Mouse (Mus musculus) hindbrain, postnatal 0 days (tissue): ENCODE measurements at regions not wholly inside any gene's neighbourhood (a gene's known extent, or its start where the extent isn't known, plus 50 kb on each side); places are given as distances from the start of the nearest gene placed in this dataset.

Experiments used
- ATAC-seq: fragments of 200-750 bp; cut with Nextera tagmentation; 2 replicates; pipeline ENCODE4 v1.8.0; 2017; ENCODE audit warnings: mild to moderate bottlenecking, moderate TSS enrichment, moderate library complexity
- DNase-seq: peaks from one replicate; pipeline ENCODE4 v3.0.0-alpha.2; 2015; ENCODE audit warnings: low spot score
- H3K27ac ChIP-seq: fragments of 300-500 bp; sonication (generic); 2 replicates; pipeline ENCODE4 v1.5.1; 2014; ENCODE audit warnings: mild to moderate bottlenecking
- H3K27me3 ChIP-seq: fragments of 300-500 bp; sonication (generic); 2 replicates; pipeline ENCODE4 v1.6.1; 2014; ENCODE audit warnings: low read length, mixed read lengths; ENCODE audit not compliant: insufficient read depth
- H3K36me3 ChIP-seq: fragments of 300-500 bp; sonication (generic); 2 replicates; pipeline ENCODE4 v1.6.1; 2014; ENCODE audit warnings: low read length, mixed read lengths; ENCODE audit not compliant: insufficient read depth
- H3K4me1 ChIP-seq: fragments of 300-500 bp; sonication (generic); 2 replicates; pipeline ENCODE4 v1.6.1; 2014; ENCODE audit warnings: antibody characterized with exemption, low read length, mixed read lengths; ENCODE audit not compliant: insufficient read depth
- H3K4me2 ChIP-seq: fragments of 300-500 bp; sonication (generic); 2 replicates; pipeline ENCODE4 v1.6.1; 2014; ENCODE audit warnings: low read depth, mild to moderate bottlenecking, low read length, moderate library complexity, mixed read lengths
- H3K4me3 ChIP-seq: fragments of 300-500 bp; sonication (generic); 2 replicates; pipeline ENCODE4 v1.5.1; 2014; ENCODE audit warnings: low read length
- H3K9ac ChIP-seq: fragments of 300-500 bp; sonication (generic); replicated peaks from 2 replicates; pipeline ENCODE4 v1.6.1; 2014; ENCODE audit warnings: mild to moderate bottlenecking, low read length, moderate library complexity, mixed read lengths
- H3K9me3 ChIP-seq: fragments of 300-500 bp; sonication (generic); 2 replicates; pipeline ENCODE4 v1.6.1; 2016; ENCODE audit warnings: low read length, mixed read lengths
- CTCF ChIP-seq: IDR thresholded peaks from 2 replicates; pipeline ENCODE4 v1.5.1; 2016; ENCODE audit warnings: antibody characterized with exemption, control low read depth, low read depth
- WGBS: fragments of 180-500 bp; shearing (Covaris S2); extraction: QIAGEN DNeasy Blood & Tissue Kit; methylation state at CpG from one replicate; pipeline ENCODE4 v1.1.7; 2014; 5-methylcytosine and 5-hydroxymethylcytosine counted together

GRCm38 (mm10) chr14:71359581-71359980, 759.9 kb upstream of the Fam160b2 start:
- Histone ChIP-seq H3K4me2 (no peak overlapping the region), H3K36me3 (no peaks in the 10 kb centered on the region), H3K27me3 (no peaks in the 10 kb centered on the region), H3K9me3 (no peaks in the 10 kb centered on the region), H3K4me1 (no peaks in the 10 kb centered on the region), H3K9ac (no peak overlapping the region), H3K4me3 (no peak overlapping the region), H3K27ac (no peak overlapping the region)
- DNase-seq, result no peak
- WGBS, result 80% methylated on average over 1 of the region's 1 CpGs
- ATAC-seq, result no peak
- TF ChIP-seq CTCF, result no peak

- Histone ChIP-seq H3K36me3 (no peaks in the 10 kb centered on the region), H3K27me3 (no peaks in the 10 kb centered on the region), H3K9me3 (no peaks in the 10 kb centered on the region), H3K4me2 (no peak overlapping the region), H3K4me1 (no peaks in the 10 kb centered on the region), H3K27ac (no peak overlapping the region), H3K4me3 (no peak overlapping the region), H3K9ac (no peak overlapping the region)
- TF ChIP-seq CTCF, result no peak
- 77% methylated on average over 5 of the region's 5 CpGs for WGBS
- DNase-seq (no peak), ATAC-seq (no peak)
Observed at GRCm38 (mm10) chr14:71338219-71338618, 738.6 kb upstream of the Fam160b2 start.

GRCm38 (mm10) chr14:71336906-71337305, 737.3 kb upstream of the Fam160b2 start:
- H3K36me3 ChIP-seq, result no peaks in the 10 kb centered on the region
- H3K9ac ChIP-seq, result no peak overlapping the region
- no peak overlapping the region for H3K27ac ChIP-seq
- DNase-seq (no peak), ATAC-seq (no peak)
- H3K4me3 ChIP-seq, result no peak overlapping the region
- H3K27me3 ChIP-seq, result no peaks in the 10 kb centered on the region
- WGBS, result 74% methylated on average over 3 of the region's 3 CpGs
- no peaks in the 10 kb centered on the region for H3K4me1 ChIP-seq
- TF ChIP-seq CTCF, result no peak
- no peak overlapping the region for H3K4me2 ChIP-seq
- no peaks in the 10 kb centered on the region for H3K9me3 ChIP-seq

GRCm38 (mm10) chr14:71334022-71334421, 734.4 kb upstream of the Fam160b2 start:
- Histone ChIP-seq H3K9ac (no peak overlapping the region), H3K9me3 (no peaks in the 10 kb centered on the region), H3K36me3 (no peaks in the 10 kb centered on the region), H3K4me2 (no peak overlapping the region), H3K4me3 (no peak overlapping the region), H3K27me3 (no peaks in the 10 kb centered on the region), H3K4me1 (no peaks in the 10 kb centered on the region), H3K27ac (no peak overlapping the region)
- TF ChIP-seq CTCF, result no peak
- ATAC-seq (no peak), DNase-seq (no peak)
- WGBS, result 98% methylated on average over 1 of the region's 1 CpGs

- TF ChIP-seq CTCF, result no peak
- Histone ChIP-seq H3K4me1 (no peaks in the 10 kb centered on the region), H3K9ac (no peak overlapping the region), H3K27me3 (no peaks in the 10 kb centered on the region), H3K36me3 (no peaks in the 10 kb centered on the region), H3K4me2 (no peak overlapping the region), H3K27ac (no peak overlapping the region; the same call in 1 of the 2 replicates), H3K4me3 (no peak overlapping the region), H3K9me3 (no peaks in the 10 kb centered on the region)
- ATAC-seq (no peak), DNase-seq (no peak)
- WGBS, result 46% methylated on average over 5 of the region's 5 CpGs
Observed at GRCm38 (mm10) chr14:71329862-71330630, 730.4 kb upstream of the Fam160b2 start.

- Histone ChIP-seq H3K4me1 (no peaks in the 10 kb centered on the region), H3K4me2 (no peak overlapping the region), H3K9me3 (no peaks in the 10 kb centered on the region), H3K36me3 (no peaks in the 10 kb centered on the region), H3K4me3 (no peak overlapping the region), H3K27ac (no peak overlapping the region), H3K27me3 (no peaks in the 10 kb centered on the region), H3K9ac (no peak overlapping the region)
- ATAC-seq (no peak), DNase-seq (no peak)
- no peak for TF ChIP-seq CTCF
Observed at GRCm38 (mm10) chr14:71327621-71328020, 728.0 kb upstream of the Fam160b2 start.

- no peak overlapping the region for H3K9ac ChIP-seq
- H3K27me3 ChIP-seq, result no peaks in the 10 kb centered on the region
- TF ChIP-seq CTCF, result no peak
- no peaks in the 10 kb centered on the region for H3K4me1 ChIP-seq
- H3K9me3 ChIP-seq, result no peaks in the 10 kb centered on the region
- WGBS, result 85% methylated on average over 2 of the region's 2 CpGs
- H3K36me3 ChIP-seq, result no peaks in the 10 kb centered on the region
- no peak overlapping the region for H3K27ac ChIP-seq
- no peak overlapping the region for H3K4me2 ChIP-seq
- no peak for DNase-seq
- no peak overlapping the region for H3K4me3 ChIP-seq
- no peak for ATAC-seq
Observed at GRCm38 (mm10) chr14:71326521-71327105, 727.0 kb upstream of the Fam160b2 start.
